Mouse (Mus musculus) cerebellum, postnatal 4 days (tissue): ENCODE results near the gene Gm20388.

Experiments used
- DNase-seq, 2 experiments: peaks; one replicate each; pipeline ENCODE4 v3.0.0; 2022; ENCODE audit warnings: low spot score in 2 of 2, mixed read lengths in 1 of 2

The Gm20388 gene

DNA sequence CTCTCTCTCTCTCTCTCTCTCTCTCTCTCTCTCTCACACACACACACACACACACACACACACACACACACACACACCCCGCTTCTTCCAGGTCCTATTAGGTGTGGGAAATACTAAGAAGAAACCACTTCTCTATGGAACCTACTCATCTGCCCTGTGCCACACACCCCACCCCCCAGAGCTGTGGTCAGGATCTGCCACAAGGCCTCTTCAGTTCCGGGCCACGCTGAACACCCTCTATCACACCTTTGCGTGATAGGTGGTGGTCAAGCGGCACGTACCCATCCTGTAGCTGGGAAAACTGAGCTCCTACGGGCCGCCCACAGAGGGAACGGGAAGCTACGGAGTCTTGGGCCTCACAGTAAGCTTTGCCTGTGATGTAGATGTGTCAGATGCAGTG lies 555.6 kb downstream of the Gm20388 start:
- DNase-seq, result no peak

DNA sequence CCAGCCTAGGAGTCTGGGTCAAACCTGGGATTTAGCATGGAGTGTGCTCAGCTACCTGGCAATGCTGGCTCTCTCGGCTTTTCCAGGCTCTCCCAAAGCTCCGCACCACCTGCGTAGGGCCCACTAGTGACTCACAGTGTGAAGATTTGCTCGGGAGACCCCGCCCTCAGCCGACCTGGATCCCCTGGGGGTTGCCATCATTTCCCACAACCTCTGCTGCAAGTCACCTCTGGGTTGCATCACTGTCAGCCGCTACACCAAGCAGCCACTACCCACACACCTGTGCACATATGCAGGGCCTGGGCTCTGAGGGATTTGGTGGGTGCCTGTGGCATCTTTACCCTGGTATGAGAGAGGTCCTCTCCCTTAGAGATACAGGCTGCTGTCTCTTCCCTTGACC lies 557.0 kb downstream of the Gm20388 start:
- DNase-seq, result no peak

DNA sequence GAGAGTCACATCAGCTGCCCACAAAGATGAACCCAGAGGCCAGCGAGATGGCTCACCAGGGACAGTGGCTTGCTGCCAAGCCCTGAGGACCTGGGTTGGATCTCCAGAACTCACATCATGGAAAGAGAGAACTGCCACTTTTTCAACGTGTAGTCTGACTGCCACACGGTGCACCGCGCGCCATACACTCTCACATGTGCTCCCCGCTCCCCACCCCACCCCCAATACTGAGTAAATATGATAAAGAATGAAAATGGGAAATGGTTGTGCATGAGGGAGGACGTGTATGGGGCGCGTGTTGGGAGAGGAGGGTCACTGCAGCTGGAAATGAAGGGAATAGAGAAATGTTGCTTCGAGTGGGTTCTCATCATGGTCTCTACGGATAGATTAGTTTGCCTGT lies 559.5 kb downstream of the Gm20388 start:
- no peak for DNase-seq

DNA sequence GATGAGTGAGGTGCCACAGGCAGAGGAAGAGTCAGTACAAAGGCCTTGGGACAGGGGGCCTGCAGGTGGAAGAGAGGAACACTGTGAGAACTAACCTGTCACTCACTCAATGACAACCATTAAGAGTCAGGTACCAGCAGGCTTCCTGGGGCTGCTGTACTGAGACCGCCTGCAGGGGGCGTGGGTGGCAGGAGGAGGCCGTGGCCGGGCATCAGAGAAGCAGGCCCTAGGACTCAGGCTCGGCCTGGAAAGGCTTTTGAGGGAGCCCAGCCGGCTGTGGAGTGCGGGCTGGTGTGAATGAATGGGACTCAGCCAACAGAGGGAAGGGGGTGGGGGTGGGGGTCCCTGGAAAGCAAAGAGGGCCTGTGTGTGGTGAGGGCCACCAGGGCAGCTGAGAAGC lies 560.5 kb downstream of the Gm20388 start:
- peak in 1 of 2 experiments; percentile 70 for DNase-seq

DNA sequence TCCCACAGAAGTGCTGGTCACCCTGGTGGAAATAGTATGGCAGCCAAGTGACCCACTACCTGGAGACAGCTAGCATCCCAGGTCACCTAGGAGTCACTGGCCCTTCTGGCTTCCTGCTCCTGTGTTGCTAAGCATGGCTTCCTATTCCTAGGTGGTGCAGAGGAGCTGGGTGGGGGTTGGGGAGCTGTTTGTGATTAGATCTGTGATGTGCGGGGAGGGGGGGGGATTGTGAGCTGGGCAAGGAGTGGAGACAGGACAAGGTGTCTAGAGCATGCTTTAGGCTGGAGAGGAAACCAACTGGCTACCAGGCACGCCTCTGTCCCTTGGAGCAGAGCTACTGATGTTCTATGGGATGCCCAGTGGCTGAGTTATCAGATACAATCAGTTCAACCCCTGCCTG lies 561.1 kb downstream of the Gm20388 start:
- no peak for DNase-seq

DNA sequence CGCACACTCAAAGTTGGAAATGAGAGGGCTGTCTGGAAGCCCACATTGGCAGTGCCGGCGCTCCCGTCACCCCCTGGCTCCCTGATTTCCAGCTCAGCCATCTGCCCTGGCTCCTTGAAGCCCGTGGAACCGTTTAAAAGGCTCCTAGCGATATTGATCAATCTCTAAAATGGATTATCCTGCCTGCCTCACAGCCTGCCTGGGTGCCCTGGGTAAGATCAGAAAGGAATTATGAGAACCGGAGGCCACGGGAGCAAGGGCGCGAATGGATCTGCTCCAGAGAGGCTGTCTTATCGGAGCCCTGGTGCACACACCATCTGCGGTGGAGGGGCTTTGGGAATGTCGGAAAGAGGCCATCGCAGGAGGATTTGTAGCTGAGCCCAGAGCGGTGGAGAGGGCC lies 561.6 kb downstream of the Gm20388 start:
- DNase-seq, result peak in 1 of 2 experiments; percentile 59

DNA sequence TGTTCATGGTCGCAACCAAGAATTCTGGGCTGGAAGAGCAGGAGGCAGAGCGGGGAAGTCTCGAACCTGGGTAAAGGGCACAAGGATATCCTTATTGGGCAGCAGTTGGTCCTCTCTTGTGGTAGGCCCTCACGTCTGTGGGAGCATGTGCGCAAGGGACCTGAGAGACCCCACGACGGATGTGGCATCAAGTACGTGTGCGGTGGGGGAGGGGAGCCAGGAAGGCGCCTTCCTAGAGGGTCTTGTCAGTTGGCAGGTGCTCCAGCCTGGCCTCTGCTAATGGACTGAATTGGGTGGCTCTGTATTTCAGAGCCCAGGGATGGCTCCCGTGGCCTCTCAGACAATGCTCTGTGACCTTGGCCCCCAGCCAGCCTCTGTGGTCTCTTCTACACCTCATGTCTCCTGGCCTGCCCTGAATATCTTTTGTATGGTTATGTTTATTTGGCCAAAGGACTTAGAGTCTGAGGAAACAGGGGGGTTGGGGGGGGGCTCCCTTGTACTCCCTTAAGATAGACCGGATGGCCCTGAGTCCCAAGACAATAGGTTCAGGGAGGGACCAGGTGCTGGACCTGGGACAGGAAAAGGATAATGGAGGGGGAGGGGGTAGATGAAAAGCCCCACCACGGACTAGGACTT lies 563.2 kb downstream of the Gm20388 start:
- no peak for DNase-seq

DNA sequence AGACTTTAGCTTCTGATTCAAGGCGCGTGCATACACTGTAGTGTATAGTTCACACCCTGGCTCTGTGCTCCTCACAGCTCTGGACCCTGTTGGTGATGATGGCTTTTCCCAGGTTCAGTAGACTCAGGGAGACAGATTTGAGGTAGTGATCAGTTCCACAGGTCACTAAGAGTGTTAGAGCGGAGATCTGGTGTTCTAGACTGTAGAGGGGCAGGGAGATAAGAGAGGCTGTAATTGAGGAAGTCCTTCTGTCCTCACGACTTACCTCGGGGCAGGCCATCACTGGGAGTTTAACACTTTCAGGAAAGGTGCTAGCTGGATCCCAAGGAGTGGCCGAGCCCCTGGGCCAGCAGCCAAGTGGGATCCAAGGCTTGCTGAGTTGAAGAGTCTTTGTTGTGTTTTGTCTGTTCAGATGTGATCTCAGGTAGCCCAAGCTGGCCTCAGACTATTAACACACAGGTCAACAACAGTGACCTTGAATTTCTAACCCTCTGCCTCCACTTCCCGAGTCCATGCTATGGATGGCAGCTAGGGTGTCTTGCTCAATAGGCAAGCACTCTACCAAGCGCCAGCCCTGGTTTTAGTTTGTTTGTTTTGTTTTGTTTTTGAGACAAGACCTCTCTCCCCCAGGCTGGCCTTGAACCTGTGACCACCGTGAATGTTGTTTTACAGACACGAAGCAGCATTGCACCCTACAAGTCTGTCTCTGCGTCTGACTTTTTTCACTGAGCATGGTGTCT lies 564.0 kb downstream of the Gm20388 start:
- DNase-seq, result no peak

DNA sequence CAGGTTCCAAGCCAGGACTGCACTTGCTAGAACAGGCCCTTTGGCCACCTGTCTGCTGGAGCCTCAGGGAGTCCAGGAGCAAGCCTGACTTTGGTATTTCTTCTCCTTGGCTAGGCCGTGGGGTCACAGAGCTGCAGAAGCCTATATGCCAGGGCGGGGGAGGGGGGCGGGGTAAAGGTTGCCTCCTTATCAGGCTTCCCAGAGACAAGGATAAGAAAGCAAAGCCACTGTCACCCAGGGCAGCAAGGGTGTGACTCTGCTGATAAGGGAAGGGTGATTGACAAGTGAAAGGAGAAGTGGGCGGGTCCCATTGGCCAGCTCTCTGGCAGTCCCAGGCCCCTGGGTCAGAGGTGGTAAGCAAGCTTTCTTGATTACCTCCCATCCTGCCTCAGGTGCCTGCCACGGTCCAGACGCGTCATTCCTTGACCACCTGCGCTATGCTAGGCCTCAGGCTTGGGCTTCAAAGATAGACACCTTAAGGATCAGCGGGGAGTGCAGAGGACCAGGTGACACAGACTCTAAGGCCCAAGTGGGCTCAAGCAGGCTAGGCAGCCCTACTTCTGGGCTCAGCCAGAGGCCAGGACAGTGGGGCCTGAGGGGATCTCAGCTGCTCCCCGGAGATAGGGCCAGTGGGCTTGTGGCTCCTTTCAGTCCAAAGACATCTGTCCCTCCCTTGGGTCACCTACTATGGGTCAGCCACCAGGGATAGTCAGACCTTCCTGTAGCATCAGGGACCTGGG lies 565.0 kb downstream of the Gm20388 start:
- DNase-seq, result no peak

DNA sequence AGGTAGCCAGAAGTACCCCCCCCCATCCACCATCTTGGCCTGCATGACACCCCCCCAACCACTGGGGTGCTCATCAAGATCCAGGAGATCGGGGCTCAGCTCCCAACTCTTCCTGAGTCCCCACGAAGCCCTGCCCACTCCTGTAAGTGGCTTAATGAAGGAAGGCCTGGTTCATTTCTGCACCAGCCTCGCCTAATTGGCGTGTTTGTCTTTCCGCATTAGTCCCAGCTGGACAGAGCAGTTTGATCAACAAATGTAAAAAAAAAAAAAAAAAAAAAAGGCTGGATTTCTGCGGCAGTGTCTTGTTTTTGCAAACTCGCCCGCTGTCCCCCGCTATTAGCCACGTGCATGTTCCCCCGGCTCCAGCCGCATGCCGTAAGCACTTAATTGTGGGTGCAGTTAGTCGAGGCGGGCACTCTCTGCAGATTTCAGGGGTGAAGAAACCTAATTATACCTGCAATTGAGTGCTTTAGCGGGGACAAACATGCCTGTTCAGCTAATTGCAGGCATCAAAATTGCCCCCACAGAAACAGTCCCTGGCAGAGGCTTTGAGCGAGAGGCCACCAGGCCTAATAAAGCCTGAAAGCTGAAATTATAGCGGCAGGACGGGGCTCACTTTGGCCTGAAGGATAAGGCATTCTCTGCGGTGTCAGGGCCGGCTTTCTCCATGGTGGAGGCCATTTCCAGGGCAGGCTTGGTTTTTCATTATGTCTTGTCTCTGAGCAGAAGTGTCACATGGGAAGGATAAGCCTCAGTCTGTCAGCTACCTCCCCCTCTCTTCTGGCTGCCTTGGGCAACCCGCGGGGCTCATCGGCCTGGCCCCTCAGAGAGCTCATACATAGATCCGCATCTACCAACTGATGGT lies 566.3 kb downstream of the Gm20388 start:
- no peak for DNase-seq

DNA sequence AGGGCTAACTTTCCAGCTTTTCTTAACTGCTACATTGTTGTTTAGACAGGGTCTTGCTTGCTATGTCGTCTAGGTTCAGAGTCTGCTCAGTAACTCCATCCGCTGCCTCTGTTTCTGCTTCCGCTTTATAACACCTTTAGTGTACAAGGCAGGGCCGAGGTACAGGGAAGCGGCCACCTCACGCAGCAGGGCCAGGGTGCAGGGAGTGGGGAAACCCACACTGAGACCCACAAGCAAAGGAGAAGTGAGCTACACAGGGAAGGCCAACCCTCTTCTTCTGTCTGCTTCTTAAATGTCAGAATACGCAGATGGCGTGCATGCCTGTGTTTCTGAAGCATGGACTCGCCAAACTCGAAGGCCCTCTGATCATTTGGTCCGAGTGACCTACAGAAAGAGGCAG lies 568.1 kb downstream of the Gm20388 start:
- no peak for DNase-seq

DNA sequence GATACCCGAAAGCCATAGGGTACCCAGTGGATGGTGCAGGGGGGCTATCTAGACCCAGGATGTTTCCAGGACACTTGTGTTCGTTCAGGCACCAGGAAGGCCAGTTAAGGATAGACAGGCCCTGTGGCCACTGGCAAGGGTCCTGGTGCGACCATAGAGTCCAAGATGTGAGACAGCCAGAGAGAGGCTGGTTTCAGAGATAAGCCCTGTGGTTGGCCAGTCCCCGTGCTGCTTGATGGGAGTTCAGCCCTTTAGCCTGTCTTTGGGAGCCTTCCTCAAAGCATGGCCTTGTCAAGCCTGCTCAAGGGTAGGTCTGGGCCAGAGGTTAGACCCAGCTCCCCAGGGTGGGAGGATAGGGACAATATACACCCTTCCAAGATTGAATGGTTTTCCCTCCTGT lies 569.0 kb downstream of the Gm20388 start:
- no peak for DNase-seq

DNA sequence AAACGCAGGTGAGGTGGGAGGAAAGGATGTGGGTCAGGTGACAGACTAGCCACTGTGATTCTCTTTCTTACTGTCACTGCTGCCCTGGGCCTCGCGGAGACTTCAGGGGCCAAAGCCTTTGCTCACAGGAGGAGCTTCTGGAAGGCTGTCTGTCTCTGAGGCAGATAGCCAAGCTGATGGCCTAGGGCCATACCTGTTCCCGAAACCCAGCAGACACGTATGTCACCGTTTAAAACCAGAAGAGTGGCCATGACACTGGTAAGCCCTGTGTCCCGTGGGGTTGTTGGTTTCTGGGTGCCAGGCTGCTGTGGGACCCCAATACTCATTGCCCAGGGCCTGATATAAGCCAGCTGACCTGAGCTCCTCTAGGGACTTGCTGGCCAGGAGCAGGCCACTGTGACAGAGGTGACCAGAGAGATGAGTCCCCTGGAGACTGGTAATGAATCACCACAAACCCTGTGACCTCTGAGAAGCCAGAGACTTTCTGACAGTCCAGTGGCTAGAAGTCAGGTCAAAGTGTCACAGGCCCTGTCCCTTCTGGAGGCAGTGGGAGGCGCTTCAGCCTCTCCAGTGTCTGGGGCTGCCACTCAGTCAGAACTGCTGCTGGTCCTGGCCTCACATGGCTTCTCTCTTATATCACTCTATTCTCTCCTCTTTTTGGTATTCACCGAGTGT lies 571.5 kb downstream of the Gm20388 start:
- no peak for DNase-seq

DNA sequence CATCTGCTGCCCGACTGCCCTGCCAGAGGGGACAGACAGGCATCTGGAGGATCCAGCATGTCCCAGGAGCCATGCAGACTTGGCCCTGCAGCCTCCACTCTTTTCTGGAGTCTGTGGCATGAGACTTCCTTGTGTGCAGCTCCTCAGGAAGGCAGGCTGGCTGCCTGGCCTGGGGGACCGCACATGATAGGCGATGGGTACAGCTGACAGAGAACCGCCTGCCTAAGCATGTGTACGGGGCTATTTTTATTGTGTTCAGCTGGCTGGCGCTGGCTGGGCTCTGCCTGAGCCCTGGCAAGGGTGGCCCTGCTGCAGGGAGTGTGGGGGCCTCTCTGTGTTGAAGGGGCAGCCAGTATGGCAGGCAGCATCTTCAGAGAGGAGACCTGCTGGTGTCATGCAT lies 573.8 kb downstream of the Gm20388 start:
- DNase-seq, result peak in 1 of 2 experiments; percentile 38

DNA sequence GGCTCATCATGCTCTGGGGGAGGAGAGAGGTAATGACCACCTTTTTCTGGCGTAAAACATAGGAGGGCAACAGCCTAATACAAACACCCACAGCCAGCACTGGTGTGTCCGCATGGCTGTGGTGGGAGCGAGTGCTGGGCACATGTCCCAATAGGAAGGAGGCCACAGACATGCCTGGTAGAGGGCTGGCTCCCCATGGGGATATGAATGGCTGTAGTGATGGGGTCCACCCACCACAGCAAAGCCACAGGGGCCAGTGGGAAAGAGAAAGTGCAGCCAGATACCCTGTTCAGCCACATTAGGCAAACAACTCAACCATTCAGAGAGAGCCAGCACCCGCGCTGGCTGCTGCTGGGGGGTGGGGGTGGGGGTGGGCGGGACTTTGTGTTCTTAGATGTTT lies 574.5 kb downstream of the Gm20388 start:
- DNase-seq, result peak in 1 of 2 experiments; percentile 48

DNA sequence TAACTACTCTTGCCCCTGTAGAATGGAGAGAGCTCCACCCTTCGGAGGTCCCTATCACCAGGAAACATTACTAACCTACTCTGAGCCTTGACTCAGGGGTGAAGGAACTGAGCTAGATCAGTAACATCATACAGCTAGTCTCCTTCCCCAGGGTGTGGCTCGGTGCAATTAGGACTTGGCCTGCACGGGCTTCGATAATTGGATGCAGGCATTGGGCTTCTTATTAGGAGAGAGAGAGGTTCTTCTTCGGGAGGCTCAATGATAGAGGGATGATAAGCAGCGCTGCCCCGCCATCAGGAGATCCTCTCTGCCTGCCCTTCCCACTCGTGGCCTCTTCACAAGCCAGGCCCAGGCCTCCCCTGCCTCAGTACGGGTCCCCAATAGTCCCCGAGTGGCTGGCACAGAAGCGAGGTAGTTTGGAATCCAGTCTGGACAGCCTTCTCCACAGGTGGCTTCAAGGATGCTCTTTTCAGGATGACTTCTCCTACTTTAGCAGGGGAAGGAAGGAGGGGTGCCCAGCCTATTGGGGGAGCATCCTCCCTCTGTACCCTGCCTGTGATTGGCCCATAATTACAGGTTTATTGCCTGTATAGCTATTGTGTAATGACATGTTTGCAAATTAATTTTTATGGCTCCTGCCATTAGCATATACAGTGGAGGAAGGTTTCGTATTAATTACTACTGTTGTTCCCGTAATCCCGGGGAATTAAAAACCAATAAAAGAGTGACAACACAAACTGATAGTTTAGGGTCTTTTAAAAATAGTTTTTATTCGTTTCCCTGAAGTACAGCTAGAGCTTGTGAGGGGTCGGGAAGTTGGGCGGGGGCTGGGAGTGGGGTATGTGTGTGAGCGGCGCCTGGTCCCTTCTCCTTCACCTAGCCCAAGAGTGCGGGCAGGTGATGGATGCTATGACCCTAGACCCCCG lies 575.2 kb downstream of the Gm20388 start:
- no peak for DNase-seq

DNA sequence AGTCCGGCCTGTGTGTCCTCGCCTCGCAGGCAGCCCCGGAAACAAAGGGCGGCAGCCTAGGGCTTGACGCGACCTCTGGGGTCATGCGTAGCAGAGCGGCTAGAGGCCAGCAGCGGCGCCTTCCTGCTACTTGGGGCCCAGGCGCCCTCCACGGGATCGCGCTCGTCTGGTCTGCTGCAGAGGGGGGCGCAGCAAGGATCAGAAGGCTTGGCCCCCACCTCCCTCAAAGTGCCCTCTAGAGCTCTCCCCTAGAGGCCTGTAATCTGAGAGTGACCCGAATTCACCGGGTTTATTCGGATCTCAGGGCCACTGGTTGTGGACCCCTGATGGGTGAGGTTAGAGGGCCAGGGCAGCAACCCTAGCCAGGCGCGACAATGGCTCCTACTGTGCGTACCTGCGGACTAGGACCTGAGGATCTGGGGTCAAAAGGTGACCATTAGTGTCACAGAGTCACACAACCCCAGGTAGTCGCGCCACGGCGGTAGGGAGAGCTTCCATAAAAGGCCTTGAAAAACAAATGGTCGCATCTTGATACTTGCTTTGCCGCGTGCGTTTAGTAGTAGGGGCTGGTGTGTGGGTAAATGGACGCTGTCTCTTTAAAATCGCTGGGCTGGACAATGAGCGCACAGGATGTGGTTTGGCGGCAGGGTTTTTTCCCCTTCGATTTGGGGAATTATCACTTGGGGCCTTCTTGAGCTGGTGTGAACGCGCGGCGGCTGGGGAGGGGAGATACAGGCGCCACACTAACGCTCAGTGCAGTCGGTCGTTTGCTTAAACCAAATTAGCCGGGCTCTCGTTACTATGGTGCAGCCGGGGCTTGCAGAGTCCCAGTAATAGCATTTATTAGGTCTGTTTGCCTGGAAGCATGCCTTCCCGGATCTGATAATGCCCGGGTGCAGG lies 576.1 kb downstream of the Gm20388 start:
- DNase-seq, result peak in 1 of 2 experiments; percentile 58

DNA sequence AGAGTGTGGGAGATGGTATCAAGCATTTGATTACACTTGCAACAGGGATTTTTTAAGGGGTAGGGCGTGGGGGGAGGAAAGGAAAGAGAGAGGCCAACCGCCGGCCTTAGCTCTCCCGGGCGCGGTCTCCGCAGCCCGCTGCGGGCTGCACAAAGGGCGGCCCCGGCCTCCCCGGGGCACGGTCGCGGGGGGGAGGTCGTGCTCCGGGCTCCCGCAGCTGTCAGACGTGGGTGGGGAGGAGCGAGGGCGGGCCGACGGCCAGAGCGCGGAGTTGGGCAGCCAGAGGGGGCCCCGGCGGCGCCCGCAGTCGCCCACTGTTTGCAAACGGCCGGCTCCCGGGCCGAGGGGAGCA lies 576.7 kb downstream of the Gm20388 start:
- DNase-seq, result no peak
